Mouse (Mus musculus) layer of hippocampus, adult 11-12 months (tissue): ENCODE results near the gene Faah.

Experiments used
- DNase-seq: peaks from one replicate; pipeline ENCODE4 v3.0.0; 2022; ENCODE audit warnings: low spot score

The Faah gene

DNA sequence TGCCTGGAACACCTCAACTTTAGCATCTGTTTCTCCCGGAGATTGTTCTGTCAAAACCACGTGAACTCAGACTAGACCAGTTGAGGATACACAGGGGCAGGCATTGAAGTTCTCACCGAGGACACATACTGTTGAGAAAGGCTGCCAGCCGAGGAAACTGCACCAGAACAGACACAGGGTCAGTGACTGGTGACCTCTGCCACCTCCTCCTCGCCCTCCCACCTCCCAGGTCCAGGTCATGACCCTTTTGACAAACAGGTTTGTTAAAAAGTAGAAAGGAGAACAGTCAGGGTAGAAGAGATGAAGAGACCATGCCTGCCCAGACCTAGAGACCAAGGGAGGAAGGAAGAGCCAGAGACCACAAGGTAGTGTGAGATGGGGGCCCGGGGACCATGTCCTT, 17.1 kb downstream of the Faah start:
- no peak for DNase-seq

GRCm38 (mm10) chr4:115996729-115997128, 21.0 kb downstream of the Faah start:
- DNase-seq, result no peak

DNA sequence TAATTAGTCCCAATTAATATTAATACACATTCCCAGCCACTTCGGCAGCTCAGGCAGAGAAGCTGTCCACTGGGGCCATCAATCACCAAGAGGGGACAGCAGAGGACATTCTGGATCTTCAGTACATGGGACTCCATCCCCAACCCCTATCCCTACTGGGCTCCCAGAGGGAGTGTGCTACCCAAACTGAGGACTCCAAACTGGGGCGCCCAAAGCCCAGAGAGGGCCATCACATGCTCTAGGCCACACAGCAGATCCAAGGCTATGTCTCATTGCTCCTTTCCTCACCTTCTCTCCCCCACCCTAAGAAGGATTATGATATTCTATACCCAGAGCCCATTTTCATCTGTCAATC, 22.4 kb downstream of the Faah start:
- no peak for DNase-seq

- DNase-seq, result no peak
Measured at GRCm38 (mm10) chr4:115994662-115995375, 22.9 kb downstream of the Faah start.

- DNase-seq, result no peak
Measured at GRCm38 (mm10) chr4:115989382-115989781, 28.3 kb downstream of the Faah start.

DNA sequence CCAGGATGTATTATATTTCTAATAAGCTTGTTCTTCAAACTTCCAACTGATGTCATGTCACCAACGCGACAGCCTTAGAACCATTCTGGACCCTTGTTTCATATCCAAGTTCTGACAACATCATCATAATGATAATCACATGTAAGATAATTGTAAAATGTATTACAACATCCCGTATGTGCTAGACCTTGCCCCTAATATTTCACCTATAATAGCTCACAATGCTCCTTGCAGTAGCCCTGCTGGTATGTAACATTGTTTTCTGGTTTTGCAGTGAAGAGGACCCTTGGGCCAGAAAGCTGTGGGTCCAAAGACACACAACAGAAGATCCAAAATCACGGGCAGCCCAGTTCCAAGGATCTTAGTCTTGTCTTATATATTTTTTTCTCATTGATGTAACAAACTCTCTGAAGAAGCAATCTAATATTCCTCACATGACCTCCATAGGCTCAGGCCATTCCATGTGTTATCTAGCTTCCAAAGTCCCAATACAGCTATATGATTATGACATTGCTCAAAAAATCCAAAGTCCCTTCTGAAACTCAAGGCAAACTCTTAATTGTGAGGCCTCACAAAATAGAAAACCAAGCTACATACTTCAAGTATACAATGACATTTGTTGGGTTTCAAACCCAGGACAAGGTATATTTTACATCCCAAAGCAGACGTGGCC, 29.7 kb downstream of the Faah start:
- DNase-seq, result no peak

DNA sequence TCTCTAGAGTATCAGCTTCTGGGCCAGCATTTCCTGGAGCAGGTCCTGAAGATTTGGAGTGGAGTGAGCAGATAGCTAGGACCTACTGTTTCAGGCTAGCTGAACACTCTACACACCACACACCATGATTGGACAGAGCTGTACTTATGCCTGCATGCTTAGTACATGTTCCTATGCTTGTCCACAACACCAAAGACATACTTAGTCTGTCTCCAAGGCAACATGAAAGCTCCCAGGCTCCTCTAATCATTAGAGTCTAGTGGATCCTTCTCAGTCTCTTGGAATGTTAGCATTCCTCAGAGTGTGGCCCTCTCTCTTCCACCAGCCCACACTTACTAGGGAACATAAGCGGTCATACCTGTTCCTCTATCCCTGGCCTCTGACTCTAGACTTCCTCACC, 30.3 kb downstream of the Faah start:
- no peak for DNase-seq

DNA sequence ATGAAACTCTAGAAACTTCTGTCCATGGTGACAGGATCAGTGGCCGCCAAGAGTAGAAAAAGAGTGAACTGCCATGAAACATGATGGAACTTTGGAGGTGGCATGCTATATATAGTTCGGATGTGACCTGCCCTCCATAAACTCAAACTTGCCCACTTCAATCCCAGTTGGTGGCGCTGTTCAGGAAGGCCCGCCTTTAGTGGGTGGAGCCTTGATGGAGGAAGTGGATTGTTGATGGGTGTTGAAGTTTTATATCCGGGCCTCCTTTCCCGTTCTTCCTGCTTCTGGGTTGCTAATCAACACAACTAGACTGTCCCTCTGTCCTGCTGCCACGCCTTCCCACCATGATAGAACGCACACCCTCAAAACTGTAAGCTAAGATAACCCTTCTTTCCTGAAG, 32.8 kb downstream of the Faah start:
- no peak for DNase-seq

- peak; percentile 81 for DNase-seq
Measured at GRCm38 (mm10) chr4:115984111-115984510, 33.6 kb downstream of the Faah start.

- peak; percentile 82 for DNase-seq
Measured at GRCm38 (mm10) chr4:115980676-115981075, 37.0 kb downstream of the Faah start.

- DNase-seq, result no peak
Measured at GRCm38 (mm10) chr4:115979437-115979836, 38.3 kb downstream of the Faah start.

- no peak for DNase-seq
Measured at GRCm38 (mm10) chr4:115978911-115979310, 38.8 kb downstream of the Faah start.

GRCm38 (mm10) chr4:115972543-115972942, 45.2 kb downstream of the Faah start:
- no peak for DNase-seq

DNA sequence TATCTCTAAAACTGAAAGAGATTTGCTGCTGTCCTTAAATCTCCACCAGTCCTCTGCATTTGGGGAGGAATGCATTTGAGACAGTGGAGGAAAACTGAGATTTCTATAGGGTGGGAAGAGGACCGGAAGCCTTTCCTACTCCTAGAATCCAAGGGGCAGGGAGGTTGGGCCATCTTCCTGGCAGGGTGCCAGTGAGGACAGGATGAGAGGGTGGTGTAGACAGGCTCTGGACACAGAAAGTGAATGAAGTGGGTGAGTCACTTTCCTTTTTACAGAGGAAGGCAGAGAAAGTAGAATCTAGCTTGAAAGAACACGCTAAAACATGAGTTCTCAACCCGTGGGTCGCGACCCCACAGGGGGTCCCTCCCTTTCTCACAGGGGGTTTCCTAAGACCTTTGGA, 53.3 kb downstream of the Faah start:
- no peak for DNase-seq

DNA sequence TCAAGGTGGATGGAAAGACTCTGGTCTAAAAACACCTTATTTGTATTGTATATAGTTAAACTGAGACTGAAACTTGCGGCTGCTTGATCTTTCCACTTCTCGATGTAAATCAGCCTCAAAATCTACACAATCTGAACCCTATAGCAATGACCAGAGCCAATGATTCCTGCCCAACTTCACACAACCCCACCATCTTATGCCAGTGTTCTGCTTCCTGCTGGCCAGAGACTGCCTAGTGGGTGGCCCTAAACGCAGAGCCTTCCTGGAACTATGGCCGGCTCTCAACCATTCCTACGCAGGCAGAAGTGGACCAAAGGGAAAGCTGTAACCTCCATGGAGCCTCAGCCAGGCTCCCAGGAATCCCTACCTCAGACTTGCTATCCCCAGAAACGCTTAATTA, 54.0 kb downstream of the Faah start:
- no peak for DNase-seq

- DNase-seq, result peak; percentile 29
Measured at GRCm38 (mm10) chr4:115962671-115963412, 54.9 kb downstream of the Faah start.

- no peak for DNase-seq
Measured at GRCm38 (mm10) chr4:115961991-115962390, 55.7 kb downstream of the Faah start.

- DNase-seq, result no peak
Measured at GRCm38 (mm10) chr4:115959546-115959945, 58.2 kb downstream of the Faah start.

- no peak for DNase-seq
Measured at GRCm38 (mm10) chr4:115955494-115955775, 62.3 kb downstream of the Faah start.

GRCm38 (mm10) chr4:115954656-115955493, 62.9 kb downstream of the Faah start:
- DNase-seq, result no peak

GRCm38 (mm10) chr4:115953559-115953958, 64.2 kb downstream of the Faah start:
- DNase-seq, result no peak

DNA sequence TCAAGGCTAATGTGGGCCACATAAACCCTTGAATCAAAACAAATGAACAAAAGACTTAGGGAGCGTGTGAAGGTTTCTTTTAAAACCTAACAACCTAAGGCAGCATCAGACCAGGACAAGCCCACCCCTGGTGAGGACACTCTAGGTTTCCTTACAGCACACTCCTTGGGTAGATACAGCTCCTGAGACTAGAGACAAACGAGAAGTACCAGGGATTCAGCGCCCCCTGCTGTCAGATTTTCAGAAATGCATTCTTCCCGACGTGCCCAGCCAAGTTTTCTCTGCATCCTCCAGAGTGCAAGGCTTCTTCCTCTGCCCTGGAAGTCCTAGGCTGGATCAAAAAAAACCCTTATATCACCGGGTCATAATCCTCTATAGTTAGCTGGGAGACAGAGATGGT, 65.0 kb downstream of the Faah start:
- peak; percentile 65 for DNase-seq
